Mouse (Mus musculus): ENCODE results near the gene Klf7. TPM values are rescaled to one million over a fixed set of nuclear protein-coding genes. Genes with fewer than 3 reads are reported as not detected.
A peak's percentile ranks its signal among the peaks of the same experiment; 100 is the strongest.

Klf7 gene
- polyA plus RNA-seq, 1 experiment = 18.4 TPM

- H3K4me1 ChIP-seq (ENCODE audit: control insufficient read depth, insufficient read depth, low read length) = peaks cover 14% of the 10 kb centered on the region
- peak overlapping the region; percentile 24 for H3K27ac ChIP-seq (ENCODE audit: insufficient read depth, low read length)
- TF ChIP-seq POLR2A (IDR thresholded peaks at IDR 0.05; ENCODE audit: extremely low read depth, insufficient read depth, low read length) = no peak
- TF ChIP-seq CTCF (IDR thresholded peaks at IDR 0.05; ENCODE audit: extremely low read depth, insufficient read depth, low read length) = no peak
- no peak overlapping the region for H3K4me3 ChIP-seq (ENCODE audit: insufficient read depth, low read length)
These were observed 33.3 kb downstream of the Klf7 start for GRCm38 (mm10) chr1:64088604-64089320.

- Histone ChIP-seq H3K27ac (ENCODE audit: insufficient read depth, low read length) (peak overlapping the region; percentile 94), H3K4me1 (ENCODE audit: control insufficient read depth, insufficient read depth, low read length) (peaks cover 14% of the 10 kb centered on the region), H3K4me3 (ENCODE audit: insufficient read depth, low read length) (no peak overlapping the region)
- TF ChIP-seq CTCF (IDR thresholded peaks at IDR 0.05; ENCODE audit: extremely low read depth, insufficient read depth, low read length) = no peak
- no peak for TF ChIP-seq POLR2A (IDR thresholded peaks at IDR 0.05; ENCODE audit: extremely low read depth, insufficient read depth, low read length)
These were observed 34.2 kb downstream of the Klf7 start for GRCm38 (mm10) chr1:64087657-64088603.

GRCm38 (mm10) chr1:64085875-64086274, 36.2 kb downstream of the Klf7 start:
- peaks cover 14% of the 10 kb centered on the region for H3K4me1 ChIP-seq (ENCODE audit: control insufficient read depth, insufficient read depth, low read length)
- TF ChIP-seq CTCF (IDR thresholded peaks at IDR 0.05; ENCODE audit: extremely low read depth, insufficient read depth, low read length) (no peak), POLR2A (IDR thresholded peaks at IDR 0.05; ENCODE audit: extremely low read depth, insufficient read depth, low read length) (no peak)
- H3K4me3 ChIP-seq (ENCODE audit: insufficient read depth, low read length) = no peak overlapping the region
- no peak overlapping the region for H3K27ac ChIP-seq (ENCODE audit: insufficient read depth, low read length)

GRCm38 (mm10) chr1:64085361-64085760, 36.7 kb downstream of the Klf7 start:
- H3K27ac ChIP-seq (ENCODE audit: insufficient read depth, low read length) = no peak overlapping the region
- TF ChIP-seq POLR2A (IDR thresholded peaks at IDR 0.05; ENCODE audit: extremely low read depth, insufficient read depth, low read length) (no peak), CTCF (IDR thresholded peaks at IDR 0.05; ENCODE audit: extremely low read depth, insufficient read depth, low read length) (no peak)
- peaks cover 17% of the 10 kb centered on the region for H3K4me1 ChIP-seq (ENCODE audit: control insufficient read depth, insufficient read depth, low read length)
- H3K4me3 ChIP-seq (ENCODE audit: insufficient read depth, low read length) = no peak overlapping the region

- TF ChIP-seq CTCF (IDR thresholded peaks at IDR 0.05; ENCODE audit: extremely low read depth, insufficient read depth, low read length) = no peak
- TF ChIP-seq POLR2A (IDR thresholded peaks at IDR 0.05; ENCODE audit: extremely low read depth, insufficient read depth, low read length) = no peak
- H3K4me3 ChIP-seq (ENCODE audit: insufficient read depth, low read length) = no peak overlapping the region
- no peak overlapping the region for H3K27ac ChIP-seq (ENCODE audit: insufficient read depth, low read length)
- peaks cover 17% of the 10 kb centered on the region for H3K4me1 ChIP-seq (ENCODE audit: control insufficient read depth, insufficient read depth, low read length)
These were observed 37.4 kb downstream of the Klf7 start for GRCm38 (mm10) chr1:64084706-64085105.

- H3K27ac ChIP-seq (ENCODE audit: insufficient read depth, low read length) = no peak overlapping the region; the same call in 1 of the 2 replicates
- H3K4me1 ChIP-seq (ENCODE audit: control insufficient read depth, insufficient read depth, low read length) = peaks cover 14% of the 10 kb centered on the region
- TF ChIP-seq CTCF (IDR thresholded peaks at IDR 0.05; ENCODE audit: extremely low read depth, insufficient read depth, low read length) = no peak
- TF ChIP-seq POLR2A (IDR thresholded peaks at IDR 0.05; ENCODE audit: extremely low read depth, insufficient read depth, low read length) = no peak
- no peak overlapping the region for H3K4me3 ChIP-seq (ENCODE audit: insufficient read depth, low read length)
These were observed 40.3 kb downstream of the Klf7 start for GRCm38 (mm10) chr1:64081791-64082190.

- Histone ChIP-seq H3K4me3 (ENCODE audit: insufficient read depth, low read length) (no peak overlapping the region), H3K4me1 (ENCODE audit: control insufficient read depth, insufficient read depth, low read length) (peaks cover 14% of the 10 kb centered on the region), H3K27ac (ENCODE audit: insufficient read depth, low read length) (no peak overlapping the region)
- TF ChIP-seq POLR2A (IDR thresholded peaks at IDR 0.05; ENCODE audit: extremely low read depth, insufficient read depth, low read length) (no peak), CTCF (IDR thresholded peaks at IDR 0.05; ENCODE audit: extremely low read depth, insufficient read depth, low read length) (no peak)
These were observed 40.9 kb downstream of the Klf7 start for GRCm38 (mm10) chr1:64081217-64081616.

GRCm38 (mm10) chr1:64080263-64080662, 41.8 kb downstream of the Klf7 start:
- no peak overlapping the region for H3K4me3 ChIP-seq (ENCODE audit: insufficient read depth, low read length)
- H3K4me1 ChIP-seq (ENCODE audit: control insufficient read depth, insufficient read depth, low read length) = peaks cover 12% of the 10 kb centered on the region
- H3K27ac ChIP-seq (ENCODE audit: insufficient read depth, low read length) = no peak overlapping the region
- TF ChIP-seq POLR2A (IDR thresholded peaks at IDR 0.05; ENCODE audit: extremely low read depth, insufficient read depth, low read length) = no peak
- TF ChIP-seq CTCF (IDR thresholded peaks at IDR 0.05; ENCODE audit: extremely low read depth, insufficient read depth, low read length) = no peak

- TF ChIP-seq CTCF (IDR thresholded peaks at IDR 0.05; ENCODE audit: extremely low read depth, insufficient read depth, low read length) = no peak
- no peak for TF ChIP-seq POLR2A (IDR thresholded peaks at IDR 0.05; ENCODE audit: extremely low read depth, insufficient read depth, low read length)
- H3K4me3 ChIP-seq (ENCODE audit: insufficient read depth, low read length) = no peak overlapping the region
- peaks cover 15% of the 10 kb centered on the region for H3K4me1 ChIP-seq (ENCODE audit: control insufficient read depth, insufficient read depth, low read length)
- no peak overlapping the region for H3K27ac ChIP-seq (ENCODE audit: insufficient read depth, low read length)
These were observed 43.3 kb downstream of the Klf7 start for GRCm38 (mm10) chr1:64078747-64079211.

Measured in cortical plate, adult 2 months (tissue).